Mouse (Mus musculus) small intestine, adult 10 weeks (tissue): ENCODE measurements around the gene Sprr2a3. TPM values are rescaled to one million over a fixed set of nuclear protein-coding genes. Genes with fewer than 3 reads are reported as not detected.

ENCODE experiments used
- polyA plus RNA-seq: library from polyadenylated mRNA; stranded (reverse); fragments of 350-450 nt; fragmentation: Illumina TruSeq; extraction: RNeasy Lipid Tissue Mini Kit (QIAGEN cat#74804); gene quantifications from one replicate; pipeline ENCODE4 v1.2.3, GENCODE M21; 2014; ENCODE audit warnings: low replicate concordance

Sprr2a3 gene
- 13.9 TPM for polyA plus RNA-seq

DNA sequence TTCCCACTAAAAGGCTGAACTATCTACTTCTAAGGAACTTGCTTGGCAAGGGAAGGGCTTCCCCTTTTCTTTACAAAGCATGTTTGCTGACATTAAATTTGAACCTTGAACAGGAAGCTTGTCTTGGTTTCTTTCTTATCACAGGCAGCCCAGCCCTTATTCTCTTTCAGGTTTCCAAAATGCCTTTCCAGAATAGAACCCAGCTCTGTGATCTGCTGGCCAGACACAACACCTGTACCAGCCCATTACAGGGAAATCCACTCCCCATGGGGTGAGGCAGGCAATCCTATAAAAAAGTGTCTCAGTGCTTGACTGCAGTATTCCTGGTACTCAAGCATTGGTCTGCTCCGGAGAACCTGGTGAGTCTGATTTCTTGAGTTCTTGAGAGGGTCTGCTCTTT lies at the start of gene Sprr2a3:
Gene Sprr2a3 (plus strand): TSS at position 317 of the 400 bp plus-strand sequence.

DNA sequence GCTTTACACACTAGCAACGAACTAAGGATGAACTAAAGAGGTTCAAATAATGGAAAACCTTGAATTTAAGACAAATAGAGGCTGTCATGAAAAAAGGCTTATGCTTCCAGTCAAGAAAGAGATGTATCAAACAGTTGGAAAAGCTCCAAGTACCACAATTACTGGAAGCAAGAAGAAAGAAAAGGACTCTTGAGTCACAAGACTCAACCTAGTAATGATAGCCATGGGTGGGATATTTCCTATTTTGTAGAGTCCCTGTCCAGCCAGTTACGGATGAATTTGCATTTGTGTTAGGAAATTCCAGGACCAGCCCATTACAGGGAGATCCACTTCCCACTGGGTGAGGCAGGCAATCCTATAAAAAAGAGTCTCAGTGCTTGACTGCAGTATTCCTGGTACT lies 31.1 kb downstream of the Sprr2a3 start, which contains the start of gene Sprr2b:
Gene Sprr2b (plus strand): TSS at position 301 of the 400 bp plus-strand sequence.

DNA sequence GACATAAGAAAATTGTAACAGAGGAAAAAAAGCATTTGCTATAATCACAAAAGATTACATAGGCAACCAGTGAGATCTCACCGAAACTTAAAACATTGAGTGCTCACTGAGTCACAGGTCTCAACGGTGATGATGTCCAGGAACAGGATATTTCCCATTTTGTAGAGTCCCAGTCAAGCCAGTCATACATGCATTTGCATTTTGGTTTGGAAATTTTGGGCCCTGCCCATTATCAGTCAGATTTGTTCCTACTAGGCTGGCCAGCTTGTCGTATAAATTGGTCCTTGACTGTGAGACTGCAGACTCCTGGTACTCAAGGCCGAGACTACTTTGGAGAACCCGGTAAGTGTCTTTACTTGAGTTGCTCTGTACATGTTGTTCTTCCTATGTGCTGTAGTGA lies 53.6 kb downstream of the Sprr2a3 start, which contains the start of gene Sprr2d:
Gene Sprr2d (plus strand): TSS at position 301 of the 400 bp plus-strand sequence.

Other genes with a start within 250 kb of the Sprr2a3 start
- not detected for gene Lor, start 202.3 kb upstream of the Sprr2a3 start, polyA plus RNA-seq
- not detected for gene Prr9, start 161.5 kb upstream of the Sprr2a3 start, polyA plus RNA-seq
- gene Lelp1, start 142.7 kb upstream of the Sprr2a3 start, polyA plus RNA-seq = not detected
- 193 TPM for gene Sprr2a1, start 69.6 kb upstream of the Sprr2a3 start, polyA plus RNA-seq
- gene Sprr2a2, start 69.5 kb upstream of the Sprr2a3 start, polyA plus RNA-seq = 459 TPM
- gene Sprr2b, start 31.2 kb downstream of the Sprr2a3 start, polyA plus RNA-seq = not detected
- not detected for gene Sprr2d, start 53.7 kb downstream of the Sprr2a3 start, polyA plus RNA-seq
- not detected for gene Sprr2e, start 66.7 kb downstream of the Sprr2a3 start, polyA plus RNA-seq
- not detected for gene Sprr2f, start 79.8 kb downstream of the Sprr2a3 start, polyA plus RNA-seq
- gene Sprr2h, start 100.3 kb downstream of the Sprr2a3 start, polyA plus RNA-seq = not detected
- not detected for gene Sprr2i, start 122.6 kb downstream of the Sprr2a3 start, polyA plus RNA-seq
- gene Sprr2j-ps, start 132.7 kb downstream of the Sprr2a3 start, polyA plus RNA-seq = not detected
- 5.0 TPM for gene Gm9774, start 144.0 kb downstream of the Sprr2a3 start, polyA plus RNA-seq
- gene Sprr2k, start 147.2 kb downstream of the Sprr2a3 start, polyA plus RNA-seq = not detected
- gene Sprr1b, start 153.4 kb downstream of the Sprr2a3 start, polyA plus RNA-seq = not detected
- not detected for gene Sprr3, start 173.3 kb downstream of the Sprr2a3 start, polyA plus RNA-seq
- 1.4 TPM for gene Sprr1a, start 200.5 kb downstream of the Sprr2a3 start, polyA plus RNA-seq
- not detected for gene Sprr4, start 215.1 kb downstream of the Sprr2a3 start, polyA plus RNA-seq
- not detected for gene 2310046K23Rik, start 249.1 kb downstream of the Sprr2a3 start, polyA plus RNA-seq